Mouse (Mus musculus): ENCODE measurements around the gene Cdh24.

The Cdh24 gene

DNA sequence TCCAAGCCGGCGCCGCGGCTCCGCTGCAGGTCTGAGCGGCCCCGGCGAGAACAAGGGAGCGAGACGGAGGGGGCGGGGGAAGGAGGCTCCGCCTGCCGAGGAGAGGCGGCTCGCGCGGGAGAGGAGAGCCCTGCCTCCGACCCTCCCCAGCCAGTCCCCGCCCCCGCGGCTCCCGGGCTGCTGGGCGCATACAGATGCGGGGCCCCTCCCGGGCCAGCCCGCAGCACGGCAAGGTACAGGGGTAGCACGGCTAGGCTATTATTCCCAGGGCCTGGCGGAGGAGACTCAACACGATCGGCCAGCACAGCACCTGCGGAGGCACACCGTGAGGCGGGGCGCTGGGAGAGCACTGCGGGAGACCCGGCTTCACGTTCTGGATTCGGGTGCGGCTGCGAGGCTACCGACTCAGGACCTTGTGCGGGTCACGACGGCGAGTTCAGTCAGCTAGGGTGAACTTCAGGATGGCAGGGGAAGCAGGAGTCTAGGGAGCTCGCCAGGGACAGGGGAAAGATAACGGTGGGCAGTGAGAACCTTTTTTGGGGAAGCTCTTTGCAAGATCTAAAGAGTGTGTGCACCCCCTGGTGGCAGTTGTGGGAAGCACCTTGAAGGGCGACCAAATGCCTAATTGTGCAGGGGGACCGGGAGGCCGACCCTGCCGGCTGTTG is at the start of gene Cdh24:
TSS of gene Cdh24 (minus strand) at position 60 of the 665 bp plus-strand sequence.
- peak; percentile 96 to 98 for DNase-seq

DNA sequence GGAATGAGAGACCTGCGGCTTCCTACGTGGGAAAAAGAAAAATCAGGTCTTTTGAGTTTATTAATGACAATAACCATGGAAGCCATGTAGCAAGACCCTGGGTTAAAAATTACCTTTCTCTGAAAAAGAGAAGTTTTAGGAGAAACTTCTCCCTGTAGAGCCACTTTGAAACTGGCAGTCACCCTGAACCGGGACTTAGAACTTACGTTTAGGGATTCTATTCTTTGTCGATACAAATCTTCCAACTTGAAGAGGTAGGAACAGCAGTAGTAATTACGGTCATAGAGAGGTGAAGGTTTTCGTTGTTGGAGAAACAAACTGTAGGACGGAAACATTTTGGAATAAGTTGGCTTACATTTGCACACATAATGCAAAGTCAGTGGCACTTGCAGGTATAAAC is 46.1 kb upstream of the Cdh24 start:
- DNase-seq, result no peak

DNA sequence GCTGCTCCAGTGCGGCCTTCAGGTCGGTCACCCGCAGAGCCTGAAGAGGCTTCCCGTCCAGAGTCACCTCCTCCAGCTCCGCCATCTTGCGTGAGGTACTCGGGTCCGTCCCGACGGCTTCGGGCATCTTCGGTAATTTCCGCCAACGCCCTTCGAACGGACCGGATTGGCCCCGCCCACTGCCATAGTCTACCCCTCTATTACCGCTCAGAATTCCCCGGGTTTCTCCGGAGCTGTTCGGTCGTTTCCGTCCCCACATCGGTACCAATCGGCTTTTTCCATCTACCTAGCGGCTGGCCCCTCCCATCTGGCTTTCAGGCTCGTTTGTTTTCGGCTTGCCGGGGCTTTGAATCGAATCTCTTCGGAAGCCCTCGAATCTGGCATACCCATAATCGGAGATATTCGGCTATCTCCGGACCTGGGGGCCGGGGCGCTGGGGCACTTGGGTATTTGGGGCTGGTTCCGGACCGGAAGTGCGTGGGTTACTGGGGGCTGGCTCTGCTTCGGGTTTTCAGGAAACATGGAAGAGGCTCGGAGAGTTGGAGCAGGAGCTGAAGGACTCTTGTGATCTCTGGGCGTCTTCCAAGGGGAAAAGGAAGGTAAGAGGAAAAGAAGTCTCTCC is 45.5 kb upstream of the Cdh24 start, which contains the start of gene Acin1:
TSS of gene Acin1 (minus strand) at position 410 of the 622 bp plus-strand sequence.
- peak; percentile 100 for DNase-seq

DNA sequence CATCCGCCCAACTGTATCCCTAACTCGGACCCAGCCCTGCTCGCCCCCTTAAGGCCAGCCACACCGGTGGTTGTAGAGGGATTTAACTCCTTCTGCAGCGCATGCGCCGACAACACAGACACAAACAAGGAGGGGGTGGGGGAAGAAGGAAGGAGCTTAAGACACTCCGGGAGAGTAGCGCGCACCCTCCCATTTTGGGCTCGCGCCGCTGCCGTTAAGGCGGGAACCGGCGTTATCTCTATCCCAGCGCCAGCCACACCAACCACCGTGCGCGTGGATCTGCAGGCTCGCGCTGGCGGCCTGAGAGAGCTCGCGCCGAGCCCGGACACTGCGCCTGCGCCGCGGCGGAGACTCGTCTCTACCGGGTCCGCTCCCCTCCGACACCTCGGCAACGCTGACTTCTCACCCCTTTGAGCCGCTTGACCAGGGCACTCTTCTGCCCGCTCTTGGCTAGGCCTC is 44.9 kb upstream of the Cdh24 start, which contains the start of gene 1700123O20Rik:
TSS of gene 1700123O20Rik (plus strand) at position 154 of the 459 bp plus-strand sequence.
- peak; percentile 89 to 90 for DNase-seq

DNA sequence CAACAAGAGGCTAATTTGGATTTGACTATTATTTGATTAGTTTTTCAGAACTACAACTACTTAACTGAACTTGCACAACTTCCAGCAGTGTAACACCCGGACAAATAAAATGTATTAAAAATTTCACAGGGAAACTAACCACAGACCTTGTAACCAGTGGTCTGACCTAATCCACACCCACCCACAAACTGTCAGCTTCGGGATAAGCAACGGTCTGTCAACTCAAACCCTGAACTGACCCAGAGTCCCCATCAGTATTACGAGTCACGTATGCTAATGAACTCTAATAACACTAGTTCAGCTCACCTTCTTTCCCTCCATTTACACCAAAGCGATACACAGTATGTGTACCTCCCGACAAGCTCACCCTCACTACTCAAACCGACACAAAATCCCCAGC is 44.3 kb upstream of the Cdh24 start:
- DNase-seq, result no peak

DNA sequence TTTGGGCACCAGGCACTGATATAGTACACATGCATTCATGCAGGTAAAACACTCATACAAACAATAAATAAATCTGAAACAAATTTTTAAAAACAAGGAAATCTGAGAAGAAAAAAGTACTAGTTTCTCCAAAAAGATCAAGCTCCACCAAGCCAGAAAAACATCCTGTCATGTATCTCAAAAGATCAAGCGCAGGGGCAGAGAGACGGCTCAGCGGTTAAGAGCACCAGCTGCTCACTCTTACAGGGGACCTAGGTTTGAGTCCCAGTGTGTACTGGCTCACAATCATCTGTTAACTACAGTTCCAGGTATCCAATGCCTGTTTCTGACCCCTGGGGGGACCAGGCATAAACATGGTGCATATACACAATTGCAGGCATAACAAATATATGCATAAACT is 41.2 kb upstream of the Cdh24 start:
- DNase-seq, result no peak

DNA sequence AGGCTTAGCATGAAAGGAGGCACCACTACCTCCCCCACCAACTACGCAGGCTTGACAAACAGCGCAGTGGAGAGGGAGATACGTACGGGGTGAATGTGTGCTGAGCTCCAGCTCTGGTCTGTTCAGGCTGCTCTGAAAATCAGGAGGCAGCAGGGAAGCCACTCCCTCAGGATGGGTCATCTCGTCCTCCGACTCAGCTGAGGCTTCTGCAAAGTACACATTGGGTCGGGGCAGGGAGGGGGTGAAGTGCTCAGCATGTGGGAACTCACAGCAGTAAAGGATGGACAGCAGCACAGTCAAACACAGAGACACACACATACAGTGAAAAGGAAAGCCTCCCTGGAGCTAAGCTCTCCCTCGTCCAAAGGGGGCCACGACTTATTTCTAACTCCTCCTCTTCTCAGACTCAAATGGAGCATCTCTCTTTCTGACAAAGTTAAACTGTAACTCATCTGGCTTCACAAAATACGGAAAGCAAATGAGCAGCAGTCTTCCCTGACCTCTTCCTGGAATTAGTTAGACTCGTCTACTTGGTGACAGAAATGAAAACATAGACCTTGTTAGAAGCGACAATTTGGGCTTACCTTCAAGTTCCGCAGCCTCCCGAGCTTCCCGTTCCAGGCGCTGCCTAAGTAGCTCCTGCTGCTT is 37.6 kb upstream of the Cdh24 start:
- no peak for DNase-seq

DNA sequence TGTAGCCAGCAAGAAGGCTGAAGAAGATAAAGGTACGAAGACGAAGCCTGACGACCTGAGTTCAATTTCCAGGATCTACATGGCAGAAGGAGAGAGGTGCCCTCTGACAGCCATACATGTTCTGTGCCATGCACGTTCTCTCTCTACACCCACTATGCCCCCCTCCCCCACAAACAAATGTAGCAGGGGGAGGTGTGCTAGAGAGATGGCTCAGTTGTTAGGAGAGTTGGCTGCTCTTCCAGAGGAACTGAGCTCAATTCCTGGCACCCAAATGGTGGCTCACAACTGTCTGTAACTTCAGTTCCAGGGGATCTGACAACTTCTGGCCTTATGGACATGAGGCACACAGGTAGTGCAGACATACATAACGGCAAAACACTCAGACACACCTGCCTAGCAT is 35.1 kb upstream of the Cdh24 start:
- DNase-seq, result no peak

DNA sequence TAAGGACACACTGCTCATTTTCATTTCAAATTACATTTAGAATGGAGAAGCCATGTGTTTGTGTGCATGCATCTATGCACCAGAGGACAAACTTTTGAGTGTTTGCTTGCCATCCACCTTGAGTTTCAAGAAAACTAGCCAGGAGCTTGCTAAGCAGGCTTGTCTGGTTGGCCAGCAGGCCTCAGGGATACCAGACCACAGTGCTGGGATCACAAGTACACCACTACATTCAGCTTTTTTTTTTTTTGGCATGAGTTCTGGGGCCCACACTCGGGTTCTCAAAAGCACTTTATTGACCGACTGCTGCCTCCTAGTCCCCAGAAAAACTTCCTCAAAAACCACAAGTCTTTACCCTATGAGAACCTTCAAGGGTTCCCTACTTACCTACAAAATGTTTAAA is 33.2 kb upstream of the Cdh24 start:
- DNase-seq, result no peak

DNA sequence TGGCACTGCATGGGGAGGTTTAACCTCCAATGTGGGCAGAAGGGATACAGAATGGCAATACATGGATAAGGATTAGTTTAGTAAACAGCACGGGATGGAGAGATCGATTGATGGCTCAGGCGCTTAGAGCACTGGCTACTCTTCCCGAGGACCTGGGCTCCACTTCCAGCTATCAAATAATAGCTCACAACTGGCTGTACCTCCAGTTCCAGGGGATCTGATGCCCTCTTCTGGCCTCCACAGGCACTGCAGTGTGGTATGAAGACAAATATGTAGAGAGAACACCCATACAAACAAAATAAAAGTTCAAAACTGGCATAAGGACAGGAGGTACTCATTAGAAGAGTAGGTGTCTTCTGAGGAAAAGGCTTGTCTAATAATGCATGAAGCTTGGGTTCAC is 28.2 kb upstream of the Cdh24 start:
- DNase-seq, result peak; percentile 55 to 65

DNA sequence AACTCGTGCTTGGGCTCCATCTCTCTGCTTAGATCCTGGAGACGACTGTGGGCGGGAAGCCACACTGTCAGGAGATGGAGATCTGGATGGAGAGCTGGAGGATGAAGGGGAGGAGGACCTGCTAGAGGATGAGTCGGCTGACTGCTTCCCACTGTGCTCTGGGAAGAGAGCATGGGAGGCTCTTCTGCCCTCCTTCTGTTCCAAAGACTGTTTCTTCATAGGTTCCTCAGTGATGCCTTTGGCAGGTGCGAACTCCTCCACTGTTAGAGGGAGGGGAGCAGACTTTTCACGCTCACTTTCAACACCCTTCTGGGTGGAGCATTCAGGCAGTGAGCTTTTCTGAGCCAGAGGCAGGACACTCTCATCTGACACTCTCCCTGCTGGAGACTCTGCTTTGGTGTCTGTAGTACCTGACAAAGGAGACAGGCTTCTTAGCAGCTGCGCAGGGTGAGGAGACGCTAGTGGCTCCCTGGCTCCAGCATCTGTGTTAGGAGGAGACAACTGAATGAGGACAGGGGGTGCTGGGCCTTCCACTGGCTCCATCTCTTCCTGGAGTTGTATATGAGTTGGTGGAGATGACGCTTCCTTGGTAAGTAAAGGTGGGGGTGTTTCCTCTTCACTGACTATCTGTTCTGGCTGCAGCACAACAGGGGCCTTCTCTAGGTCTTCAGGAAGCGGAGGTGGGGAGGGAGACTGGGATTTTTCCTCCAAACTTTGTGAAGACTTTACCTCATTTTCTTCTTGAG is 23.5 kb upstream of the Cdh24 start:
- no peak for DNase-seq

DNA sequence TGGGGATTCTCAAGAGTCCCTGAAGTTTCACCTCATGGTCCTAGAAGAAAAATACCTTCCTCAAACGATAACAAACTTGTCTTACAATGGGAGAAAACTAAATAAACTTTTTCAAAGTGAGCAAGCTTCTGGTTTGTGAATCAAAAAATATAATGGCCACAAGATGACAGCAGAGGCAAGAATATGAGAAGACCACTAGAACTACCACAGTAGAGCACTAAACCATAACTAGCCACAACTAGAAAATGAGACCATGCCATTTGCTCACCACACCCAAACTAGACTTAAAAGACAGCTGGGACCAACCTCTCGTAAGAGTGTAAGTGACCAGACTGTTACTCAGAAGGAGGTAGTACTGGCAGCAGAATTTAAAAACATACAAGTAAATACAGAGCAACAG is 18.8 kb upstream of the Cdh24 start:
- peak in 1 of 2 experiments; percentile 68 for DNase-seq

DNA sequence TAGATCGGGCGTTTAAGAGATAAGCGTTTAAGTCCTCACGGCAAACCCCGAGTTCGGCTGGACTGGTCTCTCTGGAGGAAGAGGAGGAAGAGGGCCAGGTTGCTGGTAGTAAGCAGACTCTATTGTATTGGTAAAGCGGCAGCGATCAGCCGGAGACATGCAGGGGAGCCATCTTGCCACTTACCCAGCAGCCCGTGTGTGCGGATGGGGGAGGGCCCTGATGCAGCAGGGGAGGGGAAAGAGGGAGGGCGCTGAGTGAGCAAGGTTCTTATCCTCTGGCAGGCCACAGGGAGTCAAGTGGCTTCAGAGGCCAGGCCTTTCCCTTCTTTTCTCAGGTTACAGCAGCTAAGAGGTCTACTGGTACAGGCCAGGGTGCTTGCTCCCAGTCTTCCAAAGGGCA is 12.3 kb upstream of the Cdh24 start:
- DNase-seq, result peak; percentile 88 to 92

DNA sequence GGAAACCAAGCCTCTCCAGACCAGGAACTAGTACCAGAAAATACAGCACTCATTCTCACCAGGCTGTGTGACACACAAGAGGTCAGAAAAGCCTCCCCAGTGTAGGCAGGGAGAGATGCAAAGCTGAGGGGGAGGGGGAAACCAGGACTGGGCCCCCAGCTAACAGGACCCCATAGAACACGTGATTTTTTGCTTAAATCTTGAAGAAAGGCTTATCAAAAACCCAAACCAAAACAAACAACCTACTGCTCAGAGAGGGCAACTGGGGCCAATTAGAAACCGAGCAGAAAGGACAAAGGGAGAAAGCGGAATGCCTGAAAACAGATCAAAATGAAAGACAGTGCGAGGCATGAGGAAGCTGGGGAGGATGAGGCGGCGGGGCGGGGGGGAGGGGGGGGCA is 11.6 kb upstream of the Cdh24 start:
- DNase-seq, result peak in 1 of 2 experiments; percentile 11

DNA sequence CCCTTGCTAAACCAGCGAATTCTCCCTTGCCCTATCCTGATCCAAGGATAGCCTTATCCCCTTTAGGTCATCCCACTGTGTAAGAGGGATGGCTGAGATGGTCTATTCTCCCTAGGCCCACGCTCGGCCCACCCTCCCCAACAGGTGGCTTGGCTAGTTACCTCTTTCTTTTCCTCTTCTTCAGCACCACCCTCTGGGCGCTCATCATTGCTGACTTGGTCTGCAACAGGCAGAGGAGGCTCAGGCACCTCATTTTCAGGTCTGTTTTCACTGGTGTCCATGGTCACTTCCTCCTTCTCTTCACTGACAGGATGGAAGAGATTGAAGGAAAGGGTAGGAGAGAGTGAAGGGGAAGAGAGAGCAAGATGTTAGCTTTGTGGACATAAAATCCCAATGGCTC is 10.4 kb upstream of the Cdh24 start:
- DNase-seq, result no peak

DNA sequence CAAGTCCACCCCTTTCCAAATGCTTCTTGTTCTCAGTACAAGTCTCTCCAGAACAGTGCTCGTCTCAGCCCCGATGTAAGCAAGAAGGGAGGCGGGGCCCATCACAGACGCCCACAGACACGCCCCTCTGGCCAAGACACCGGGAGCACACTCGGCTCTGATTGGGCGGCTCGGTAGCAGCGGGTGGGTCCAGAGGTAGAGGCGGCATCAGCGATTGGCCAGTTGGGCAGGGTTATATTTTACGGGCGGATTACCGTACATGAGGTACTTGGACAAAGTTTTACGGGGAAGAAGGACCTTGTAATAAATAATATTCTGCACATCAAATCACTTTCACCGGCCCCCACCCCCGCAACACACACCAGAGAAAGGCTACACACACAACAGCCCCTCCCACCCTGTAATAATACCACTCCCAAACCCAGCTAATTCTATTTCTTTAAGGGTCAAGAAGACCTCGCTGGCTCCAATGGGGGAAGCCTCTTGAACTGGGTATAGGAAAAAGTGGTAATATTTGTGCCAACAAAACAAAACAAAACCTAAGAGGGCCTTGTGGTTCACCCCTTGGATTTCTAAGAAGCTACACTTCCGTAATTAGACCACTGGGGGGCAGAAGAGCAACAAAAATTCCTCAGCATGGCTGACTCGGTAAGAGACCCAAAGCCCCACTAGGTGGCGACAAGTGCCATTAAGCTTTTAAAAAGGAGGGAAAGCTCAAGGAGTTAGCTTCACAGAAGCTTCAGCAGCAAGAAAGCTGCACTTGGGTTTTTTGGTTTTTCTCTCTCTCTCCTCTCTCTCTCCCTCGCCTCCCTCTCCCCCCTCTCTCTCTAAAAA is 9.7 kb upstream of the Cdh24 start:
- peak; percentile 95 to 96 for DNase-seq

DNA sequence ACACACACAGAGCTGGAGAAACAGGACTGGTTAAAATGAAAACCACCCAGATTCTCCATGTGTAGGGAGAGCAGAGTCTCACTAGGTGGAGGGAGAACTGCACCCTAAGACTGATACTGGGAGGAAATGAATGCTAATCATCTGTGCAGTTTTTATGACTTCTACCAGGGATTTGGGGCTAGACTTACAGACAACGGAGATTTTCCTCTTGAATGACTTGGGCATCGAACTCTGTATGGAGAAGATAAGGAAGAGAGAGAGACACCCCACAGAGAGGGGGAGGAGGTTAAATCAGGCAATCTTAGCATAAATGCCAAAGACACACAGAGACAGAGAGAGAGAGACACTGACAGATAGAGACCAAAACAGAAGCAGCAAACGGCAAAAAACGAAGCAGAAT is 6.7 kb upstream of the Cdh24 start:
- no peak for DNase-seq

DNA sequence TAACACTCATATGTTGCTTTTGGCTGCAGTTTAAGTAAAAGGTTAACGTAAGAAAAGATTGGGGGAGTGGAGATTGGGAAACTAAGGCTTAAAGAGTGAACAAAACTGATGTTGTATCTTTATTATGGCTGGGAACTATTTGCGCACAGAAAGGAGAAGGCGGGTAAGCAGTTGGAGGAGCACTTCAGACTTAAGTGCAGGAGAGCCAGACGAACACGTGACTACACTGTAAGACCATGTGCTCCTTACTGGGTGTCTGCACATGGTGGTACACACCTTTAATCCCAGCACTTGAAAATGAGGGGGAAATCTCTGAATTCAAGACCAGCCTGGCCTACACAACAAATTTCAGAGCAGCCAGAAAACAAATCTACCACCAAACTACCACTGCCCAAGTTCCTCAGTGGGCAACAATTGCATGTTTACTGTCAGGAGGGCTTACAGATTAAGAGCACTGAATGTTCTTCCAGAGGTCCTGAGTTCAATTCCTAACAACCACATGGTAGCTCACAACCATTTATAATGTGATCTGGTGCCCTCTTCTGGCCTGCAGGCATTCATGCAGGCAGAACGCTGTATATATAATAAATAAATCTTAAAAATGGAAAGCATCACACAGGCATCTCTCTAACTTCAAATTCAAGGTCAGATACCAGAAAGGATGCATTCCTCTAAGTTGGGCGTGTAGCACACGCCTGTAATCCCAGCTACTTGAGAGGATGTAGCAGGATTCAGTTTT is 5.9 kb upstream of the Cdh24 start:
- no peak for DNase-seq

DNA sequence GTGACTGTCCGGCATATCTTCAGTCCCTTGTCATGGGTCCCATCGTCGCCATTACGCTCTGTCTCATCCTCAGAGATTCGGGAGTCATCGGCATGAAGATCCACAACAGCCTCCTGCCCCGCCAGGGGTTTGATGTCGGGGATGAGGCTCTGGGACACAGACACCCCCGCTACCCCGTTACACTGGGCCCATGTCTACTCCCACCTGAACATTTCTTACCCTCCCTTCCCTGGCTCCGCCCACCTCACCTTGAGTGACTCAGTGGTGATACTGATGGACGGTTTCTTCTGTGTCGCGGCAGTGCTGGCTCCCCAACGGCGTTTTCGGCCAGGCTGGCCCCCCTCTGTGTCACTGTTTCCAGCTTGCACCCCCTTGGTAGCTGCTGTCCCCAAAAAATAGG is 5.3 kb upstream of the Cdh24 start:
- DNase-seq, result no peak

DNA sequence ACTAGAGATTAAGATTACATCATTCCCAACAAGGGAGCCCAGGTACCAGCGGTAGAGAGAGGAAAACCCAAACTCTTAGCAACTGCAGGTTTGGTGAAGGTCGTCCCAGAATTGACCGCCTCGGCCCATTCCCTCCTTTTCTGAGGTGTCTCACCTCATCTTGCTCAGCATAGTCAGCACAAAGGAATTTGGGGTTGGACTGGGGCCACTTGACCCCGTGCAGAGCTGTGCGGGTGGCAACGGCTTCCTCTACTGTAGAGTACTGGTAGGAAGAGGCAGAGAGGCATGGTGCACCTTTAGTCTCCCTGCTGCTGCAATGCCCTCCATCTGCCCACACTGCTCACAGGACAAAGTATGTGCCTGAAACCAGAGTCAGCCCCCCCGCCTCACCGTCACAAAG is 3.1 kb upstream of the Cdh24 start:
- DNase-seq, result no peak

DNA sequence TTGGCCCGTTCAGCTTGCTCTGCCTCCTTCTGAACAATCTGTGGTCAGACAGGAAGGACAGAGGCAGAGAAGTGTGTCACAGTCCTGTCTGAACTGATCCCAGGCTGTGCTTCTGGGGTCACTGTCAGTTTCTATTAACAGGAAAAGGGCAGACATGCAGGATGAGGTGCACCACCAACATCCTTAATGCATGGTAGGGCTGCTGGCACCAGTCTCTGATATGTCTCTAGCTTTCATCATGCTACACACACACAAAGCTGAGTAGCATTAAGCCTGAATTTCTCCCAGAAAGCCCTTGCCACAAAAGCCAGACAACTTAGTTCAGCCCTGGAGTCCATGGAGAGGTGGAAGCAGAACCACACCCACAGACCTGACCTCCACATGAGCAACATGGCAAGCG is 1.8 kb upstream of the Cdh24 start:
- DNase-seq, result no peak
